Mouse (Mus musculus): Measurements from ENCODE around the gene Nudcd2.

- TF ChIP-seq EP300 (IDR thresholded peaks at IDR 0.05; ENCODE audit: low read length) (no peak), ZNF384 (IDR thresholded peaks at IDR 0.05; ENCODE audit: low read depth, low read length) (no peak), CTCF (conservative IDR thresholded peaks at IDR 0.05 in 1 of 2, IDR thresholded peaks at IDR 0.05 in 1 of 2; ENCODE audit: low read depth in 2 of 2, low read length in 2 of 2) (no peak), MEF2A (IDR thresholded peaks at IDR 0.05; ENCODE audit: borderline replicate concordance, low read depth, low read length) (no peak), ZMIZ1 (IDR thresholded peaks at IDR 0.05; ENCODE audit: low read depth, low read length) (no peak), USF1 (IDR thresholded peaks at IDR 0.05; ENCODE audit: low read depth, low read length) (no peak), RAD21 (IDR thresholded peaks at IDR 0.05; ENCODE audit: low read depth, low read length) (no peak), POLR2A (IDR thresholded peaks at IDR 0.05; ENCODE audit: low read depth, low read length) (no peak), CHD1 (IDR thresholded peaks at IDR 0.05; ENCODE audit: low read depth, low read length) (no peak), RCOR1 (conservative IDR thresholded peaks at IDR 0.05; ENCODE audit: low read depth, low read length) (0 out of 2 replicates have a peak, but pooled peaks have one; percentile 3), BHLHE40 (IDR thresholded peaks at IDR 0.05; ENCODE audit: low read depth, low read length) (no peak), ELF1 (IDR thresholded peaks at IDR 0.05; ENCODE audit: low read depth, low read length) (no peak)
Measured at GRCm38 (mm10) chr11:40695103-40695502, 38.4 kb upstream of the Nudcd2 start, which contains the start of gene Mat2b.
